Mouse (Mus musculus) neural tube, embryonic 11.5 days (tissue): ENCODE measurements around the gene Rrp7a. TPM values are rescaled to one million over a fixed set of nuclear protein-coding genes. Genes with fewer than 3 reads are reported as not detected.

Experiments
- ATAC-seq: fragments of 200-750 bp; cut with Nextera tagmentation; 2 replicates; pipeline ENCODE4 v1.8.0; 2017; ENCODE audit warnings: moderate number of reproducible peaks, mild to moderate bottlenecking, moderate TSS enrichment, moderate library complexity; ENCODE audit not compliant: insufficient read depth, low FRiP score, low TSS enrichment
- DNase-seq: peaks from one replicate; pipeline ENCODE4 v3.0.0-alpha.2; 2015; ENCODE audit warnings: low spot score
- H3K27ac ChIP-seq: fragments of 300-500 bp; sonication (generic); 2 replicates; pipeline ENCODE4 v1.5.1; 2014; ENCODE audit warnings: low read depth, mild to moderate bottlenecking, low read length
- H3K27me3 ChIP-seq: fragments of 300-500 bp; sonication (generic); 2 replicates; pipeline ENCODE4 v1.6.1; 2014; ENCODE audit warnings: mild to moderate bottlenecking, low read length, mixed read lengths; ENCODE audit not compliant: control insufficient read depth, insufficient read depth
- H3K36me3 ChIP-seq: fragments of 300-500 bp; sonication (generic); 2 replicates; pipeline ENCODE4 v1.6.1; 2014; ENCODE audit warnings: mild to moderate bottlenecking, low read length, moderate library complexity, mixed read lengths; ENCODE audit not compliant: control insufficient read depth, insufficient read depth
- H3K4me1 ChIP-seq: fragments of 300-500 bp; sonication (generic); 2 replicates; pipeline ENCODE4 v1.6.1; 2014; ENCODE audit warnings: low read length, mixed read lengths; ENCODE audit not compliant: control insufficient read depth, insufficient read depth
- H3K4me2 ChIP-seq: fragments of 300-500 bp; sonication (generic); 2 replicates; pipeline ENCODE4 v1.6.1; 2014; ENCODE audit warnings: low read depth, mild to moderate bottlenecking, moderate library complexity
- H3K4me3 ChIP-seq: fragments of 300-500 bp; sonication (generic); 2 replicates; pipeline ENCODE4 v1.5.1; 2014; ENCODE audit warnings: low read depth, low read length
- H3K9ac ChIP-seq: fragments of 300-500 bp; sonication (generic); 2 replicates; pipeline ENCODE4 v1.6.1; 2014; ENCODE audit warnings: mild to moderate bottlenecking, low read length
- H3K9me3 ChIP-seq: fragments of 300-500 bp; sonication (generic); 2 replicates; pipeline ENCODE4 v1.6.1; 2016; ENCODE audit warnings: low read length; ENCODE audit not compliant: control insufficient read depth
- WGBS: fragments of 180-500 bp; shearing (Covaris S2); extraction: QIAGEN DNeasy Blood & Tissue Kit; methylation state at CpG from one replicate; pipeline ENCODE4 v1.1.7; 2014; 5-methylcytosine and 5-hydroxymethylcytosine counted together
- polyA plus RNA-seq: library from polyadenylated mRNA; unstranded; fragments of >200 nt; fragmentation: Nextera tagmentation; extraction: Ambion mirVana; gene quantifications from 2 replicates; pipeline ENCODE4 v1.2.1, GENCODE M21; 2014

Rrp7a gene
- 64.0 and 78.6 TPM in 2 replicates for polyA plus RNA-seq

GRCm38 (mm10) chr15:83122566-83123145, at the start of gene Rrp7a:
Rrp7a (minus strand) TSS chr15:83122801.
- Histone ChIP-seq H3K27me3 (no peaks in the 10 kb centered on the region), H3K4me3 (peak within 1 kb of the TSS; percentile 86), H3K9ac (peak within 1 kb of the TSS; percentile 75), H3K4me1 (no peaks in the 10 kb centered on the region), H3K36me3 (peaks cover 6% of the 10 kb centered on the region), H3K9me3 (no peaks in the 10 kb centered on the region), H3K27ac (peak within 1 kb of the TSS; percentile 67), H3K4me2 (peak within 1 kb of the TSS; percentile 74)
- peak; percentile 94 for DNase-seq
- ATAC-seq = peak; percentile 84
- 11% methylated on average over 30 of the region's 32 CpGs for WGBS

- Histone ChIP-seq H3K36me3 (no peaks in the 10 kb centered on the region), H3K4me1 (peaks cover 7% of the 10 kb centered on the region; the same call in 1 of the 2 replicates), H3K9me3 (no peaks in the 10 kb centered on the region), H3K27me3 (no peaks in the 10 kb centered on the region), H3K9ac (peak overlapping the region; percentile 88), H3K4me3 (peak overlapping the region; percentile 69), H3K4me2 (peak overlapping the region; percentile 86), H3K27ac (peak overlapping the region; percentile 78)
- 1% methylated on average over 65 of the region's 67 CpGs for WGBS
- ATAC-seq (peak; percentile 97), DNase-seq (peak; percentile 100)
These were observed 49.3 kb upstream of the Rrp7a start for GRCm38 (mm10) chr15:83171712-83172481.

GRCm38 (mm10) chr15:83170956-83171659, 48.5 kb upstream of the Rrp7a start:
- no peak overlapping the region; the same call in 1 of the 2 replicates for H3K27ac ChIP-seq
- no peak for ATAC-seq

GRCm38 (mm10) chr15:83169772-83170722, 47.4 kb upstream of the Rrp7a start:
- no peak for DNase-seq
- Histone ChIP-seq H3K27me3 (no peaks in the 10 kb centered on the region), H3K9me3 (no peaks in the 10 kb centered on the region), H3K27ac (no peak overlapping the region), H3K36me3 (no peaks in the 10 kb centered on the region), H3K4me1 (peaks cover 7% of the 10 kb centered on the region; the same call in 1 of the 2 replicates), H3K9ac (no peak overlapping the region; the same call in 1 of the 2 replicates), H3K4me2 (no peak overlapping the region), H3K4me3 (no peak overlapping the region)
- no peak for ATAC-seq
- 86% methylated on average over 8 of the region's 8 CpGs for WGBS

More at GRCm38 (mm10) chr15:83170956-83171659, 48.5 kb upstream of the Rrp7a start:
- Histone ChIP-seq H3K9me3 (no peaks in the 10 kb centered on the region), H3K4me2 (peak overlapping the region; percentile 86), H3K9ac (peak overlapping the region; percentile 79; the same call in 1 of the 2 replicates), H3K27me3 (no peaks in the 10 kb centered on the region), H3K4me3 (peak overlapping the region; percentile 69), H3K36me3 (no peaks in the 10 kb centered on the region), H3K4me1 (peaks cover 7% of the 10 kb centered on the region; the same call in 1 of the 2 replicates)
- WGBS = 59% methylated on average over 8 of the region's 8 CpGs
- no peak for DNase-seq

- WGBS = 63% methylated on average over 7 of the region's 7 CpGs
- H3K4me1 ChIP-seq = peaks cover 7% of the 10 kb centered on the region; the same call in 1 of the 2 replicates
These were observed 46.5 kb upstream of the Rrp7a start for GRCm38 (mm10) chr15:83168875-83169771.

GRCm38 (mm10) chr15:83168311-83168710, 45.7 kb upstream of the Rrp7a start:
- Histone ChIP-seq H3K9ac (no peak overlapping the region), H3K4me1 (peaks cover 7% of the 10 kb centered on the region; the same call in 1 of the 2 replicates), H3K9me3 (no peaks in the 10 kb centered on the region), H3K27ac (no peak overlapping the region), H3K4me3 (no peak overlapping the region), H3K4me2 (no peak overlapping the region), H3K36me3 (no peaks in the 10 kb centered on the region), H3K27me3 (no peaks in the 10 kb centered on the region)
- DNase-seq = no peak
- WGBS = 82% methylated on average over 3 of the region's 3 CpGs
- no peak for ATAC-seq

More at GRCm38 (mm10) chr15:83168875-83169771, 46.5 kb upstream of the Rrp7a start:
- DNase-seq (no peak), ATAC-seq (no peak)
- Histone ChIP-seq H3K9me3 (no peaks in the 10 kb centered on the region), H3K4me2 (no peak overlapping the region), H3K4me3 (no peak overlapping the region), H3K9ac (no peak overlapping the region; the same call in 1 of the 2 replicates), H3K27me3 (no peaks in the 10 kb centered on the region), H3K27ac (no peak overlapping the region), H3K36me3 (no peaks in the 10 kb centered on the region)

- no peak for DNase-seq
- no peak overlapping the region for H3K4me3 ChIP-seq
- no peaks in the 10 kb centered on the region for H3K36me3 ChIP-seq
- H3K4me2 ChIP-seq = no peak overlapping the region
- WGBS = 87% methylated on average over 8 of the region's 8 CpGs
- ATAC-seq = no peak
- H3K9ac ChIP-seq = no peak overlapping the region
- peaks cover 7% of the 10 kb centered on the region; the same call in 1 of the 2 replicates for H3K4me1 ChIP-seq
- no peak overlapping the region for H3K27ac ChIP-seq
- no peaks in the 10 kb centered on the region for H3K9me3 ChIP-seq
- H3K27me3 ChIP-seq = no peaks in the 10 kb centered on the region
These were observed 45.0 kb upstream of the Rrp7a start for GRCm38 (mm10) chr15:83167550-83168065.
